Mouse (Mus musculus) thymus, postnatal 36 days (tissue): ENCODE data around the gene Jade1.

Experiments
- DNase-seq, 2 experiments: peaks; one replicate each; pipeline ENCODE4 v3.0.0; 2022; ENCODE audit warnings: mixed read lengths in 2 of 2

The Jade1 gene

GRCm38 (mm10) chr3:41580401-41581323, 25.1 kb downstream of the Jade1 start:
- DNase-seq: no peak

GRCm38 (mm10) chr3:41581436-41581835, 25.9 kb downstream of the Jade1 start:
- DNase-seq: no peak

GRCm38 (mm10) chr3:41582256-41582655, 26.7 kb downstream of the Jade1 start:
- no peak for DNase-seq

GRCm38 (mm10) chr3:41583092-41583491, 27.6 kb downstream of the Jade1 start:
- no peak for DNase-seq

GRCm38 (mm10) chr3:41583621-41584020, 28.1 kb downstream of the Jade1 start:
- no peak for DNase-seq

GRCm38 (mm10) chr3:41585548-41585947, 30.0 kb downstream of the Jade1 start:
- DNase-seq: no peak

GRCm38 (mm10) chr3:41586330-41586729, 30.8 kb downstream of the Jade1 start:
- DNase-seq: no peak

- no peak for DNase-seq
These were observed 31.4 kb downstream of the Jade1 start for GRCm38 (mm10) chr3:41586917-41587316.

GRCm38 (mm10) chr3:41587588-41587987, 32.1 kb downstream of the Jade1 start:
- peak; percentile 55 to 64 for DNase-seq

GRCm38 (mm10) chr3:41588495-41588894, 33.0 kb downstream of the Jade1 start:
- no peak for DNase-seq

- DNase-seq: no peak
These were observed 33.8 kb downstream of the Jade1 start for GRCm38 (mm10) chr3:41589246-41589914.

- DNase-seq: no peak
These were observed 34.5 kb downstream of the Jade1 start for GRCm38 (mm10) chr3:41589988-41590387.

GRCm38 (mm10) chr3:41590695-41591559, 35.4 kb downstream of the Jade1 start:
- no peak for DNase-seq

GRCm38 (mm10) chr3:41591651-41592170, 36.2 kb downstream of the Jade1 start:
- no peak for DNase-seq

GRCm38 (mm10) chr3:41592805-41593204, 37.3 kb downstream of the Jade1 start:
- no peak for DNase-seq

GRCm38 (mm10) chr3:41594097-41594879, 38.8 kb downstream of the Jade1 start:
- no peak for DNase-seq

GRCm38 (mm10) chr3:41595010-41595409, 39.5 kb downstream of the Jade1 start:
- no peak for DNase-seq

- no peak for DNase-seq
These were observed 41.5 kb downstream of the Jade1 start for GRCm38 (mm10) chr3:41597036-41597435.

GRCm38 (mm10) chr3:41598412-41598811, 42.9 kb downstream of the Jade1 start:
- DNase-seq: no peak

GRCm38 (mm10) chr3:41599226-41599625, 43.7 kb downstream of the Jade1 start:
- no peak for DNase-seq

GRCm38 (mm10) chr3:41599806-41600589, 44.5 kb downstream of the Jade1 start:
- peak; percentile 60 to 64 for DNase-seq
